Comparison of ENCODE assay signal across 9 mouse cellular contexts in the genomic region with DNA sequence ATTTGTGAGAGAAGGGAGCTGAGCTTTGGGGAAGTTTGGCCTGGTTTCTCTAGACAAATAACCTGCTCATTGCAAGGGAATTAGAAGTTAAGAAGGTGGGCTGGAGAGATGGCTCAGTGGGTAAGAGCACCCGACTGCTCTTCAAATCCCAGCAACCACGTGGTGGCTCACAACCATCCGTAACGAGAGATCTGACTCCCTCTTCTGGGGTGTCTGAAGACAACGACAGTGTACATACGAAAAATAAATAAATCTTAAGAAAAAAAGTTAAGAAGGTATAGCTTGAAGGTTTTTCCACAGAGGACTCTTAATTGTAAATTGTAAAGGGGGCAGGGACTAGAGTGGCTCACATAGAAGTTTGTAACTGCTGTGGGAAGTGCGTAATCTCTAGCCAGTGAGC. TPM values are rescaled to one million over a fixed set of nuclear protein-coding genes. Genes with fewer than 3 reads are reported as not detected.
DNase-seq lines count a peak whose midpoint lies in the region; ATAC-seq and TF ChIP-seq lines count a peak whose summit lies in the region.
"Had no signal": no experiment of that assay in that cellular context is flagged by ENCODE, and none has a peak within 500 bp of the region (broad histone marks: within the 10 kb centered on the region; RNA-seq: fewer than 3 reads in every experiment).

No protein-coding gene starts in this region.

- peaks cover 50% of the 10 kb centered on the region for H3K4me1 ChIP-seq in forebrain, embryonic 12.5 days
- peaks cover 38% of the 10 kb centered on the region for H3K4me1 ChIP-seq in forebrain, embryonic 16.5 days (replicated peaks; ENCODE audit: control insufficient read depth, insufficient read depth, low read length)
- peaks cover 32% of the 10 kb centered on the region for H3K4me1 ChIP-seq in lung, postnatal 0 days (ENCODE audit: insufficient read depth, low read depth, low read length)
- peaks cover 40% of the 10 kb centered on the region for H3K4me1 ChIP-seq in heart, embryonic 16.5 days (ENCODE audit: control insufficient read depth, insufficient read depth, low read length)
- peaks cover 19% of the 10 kb centered on the region for H3K4me1 ChIP-seq in small intestine, adult 2 months (ENCODE audit: control insufficient read depth, insufficient read depth, insufficient read length, low read length)

- H3K36me3 ChIP-seq in forebrain, embryonic 12.5 days (replicated peaks): peaks cover 13% of the 10 kb centered on the region
- peaks cover 3% of the 10 kb centered on the region for H3K36me3 ChIP-seq in forebrain, embryonic 16.5 days (ENCODE audit: control insufficient read depth, insufficient read depth)
- no peaks in the 10 kb centered on the region; the same call in 1 of the 2 replicates for H3K36me3 ChIP-seq in lung, postnatal 0 days (ENCODE audit: insufficient read depth, low read length)
- peaks cover 12% of the 10 kb centered on the region for H3K36me3 ChIP-seq in heart, embryonic 16.5 days (ENCODE audit: control insufficient read depth, insufficient read depth)
- peaks cover 14% of the 10 kb centered on the region for H3K36me3 ChIP-seq in small intestine, adult 2 months (ENCODE audit: control insufficient read depth, insufficient read depth, low read length)

- no peak for TF ChIP-seq POLR2A in small intestine, adult 2 months (IDR thresholded peaks at IDR 0.05; ENCODE audit: low read depth, low read length)

- 0 out of 2 replicates have a peak overlapping the region, but pooled peaks have one; percentile 1 for H3K9ac ChIP-seq in forebrain, embryonic 12.5 days
- H3K9ac ChIP-seq in forebrain, embryonic 16.5 days (replicated peaks; ENCODE audit: low read depth, low read length): no peak overlapping the region
- 0 out of 2 replicates have a peak overlapping the region, but pooled peaks have one; percentile 12 for H3K9ac ChIP-seq in lung, postnatal 0 days (replicated peaks; ENCODE audit: low read depth)
- peak overlapping the region; percentile 61; the same call in 1 of the 2 replicates for H3K9ac ChIP-seq in heart, embryonic 16.5 days (ENCODE audit: low read length)

- no peak for DNase-seq in lung, postnatal 0 days (ENCODE audit: low spot score)
- no peak for DNase-seq in lung, postnatal 14 days
- no peak for DNase-seq in right cerebral cortex, postnatal 25 days

- TF ChIP-seq EP300 in lung, postnatal 0 days (IDR thresholded peaks at IDR 0.05): no peak

- 29% methylated on average over 7 of the region's 7 CpGs for WGBS in forebrain, embryonic 12.5 days
- 23% methylated on average over 7 of the region's 7 CpGs for WGBS in forebrain, embryonic 16.5 days
- 24% methylated on average over 7 of the region's 7 CpGs for WGBS in lung, postnatal 0 days
- 35% methylated on average over 7 of the region's 7 CpGs for WGBS in heart, embryonic 16.5 days
- WGBS in small intestine, adult 2 months: 52% methylated on average over 7 of the region's 7 CpGs

- 0 out of 2 replicates have a peak overlapping the region, but pooled peaks have one; percentile 47 for H3K27ac ChIP-seq in forebrain, embryonic 12.5 days
- no peak overlapping the region for H3K27ac ChIP-seq in forebrain, embryonic 16.5 days (ENCODE audit: low read length)
- peak overlapping the region; percentile 100 for H3K27ac ChIP-seq in lung, postnatal 0 days (ENCODE audit: low read length)
- peak overlapping the region; percentile 100 for H3K27ac ChIP-seq in heart, embryonic 16.5 days (ENCODE audit: low read length)
- H3K27ac ChIP-seq in small intestine, adult 2 months (ENCODE audit: insufficient read depth, low read depth, low read length): peak overlapping the region; percentile 98

- no peak overlapping the region for H3K4me3 ChIP-seq in forebrain, embryonic 12.5 days (replicated peaks)
- H3K4me3 ChIP-seq in forebrain, embryonic 16.5 days (replicated peaks; ENCODE audit: low read length): no peak overlapping the region
- no peak overlapping the region for H3K4me3 ChIP-seq in lung, postnatal 0 days (ENCODE audit: low read depth, low read length)
- no peak overlapping the region for H3K4me3 ChIP-seq in heart, embryonic 16.5 days (ENCODE audit: low read length)
- no peak overlapping the region for H3K4me3 ChIP-seq in small intestine, adult 2 months (ENCODE audit: low read depth, low read length)

- no peak for ATAC-seq in forebrain, embryonic 12.5 days (ENCODE audit: low FRiP score)
- no peak for ATAC-seq in forebrain, embryonic 16.5 days
- ATAC-seq in lung, postnatal 0 days: no peak
- no peak for ATAC-seq in heart, embryonic 16.5 days (replicated peaks; ENCODE audit: extremely low read depth, insufficient read depth, low FRiP score)
- no peak for ATAC-seq in monocyte, adult 5-6 weeks (replicated peaks; ENCODE audit: insufficient number of reproducible peaks, low FRiP score, low TSS enrichment, poor library complexity, severe bottlenecking)

- 0 out of 2 replicates have a peak, but pooled peaks have one; percentile 11 for TF ChIP-seq CTCF in lung, postnatal 0 days (IDR thresholded peaks at IDR 0.05)
- TF ChIP-seq CTCF in small intestine, adult 2 months (IDR thresholded peaks at IDR 0.05; ENCODE audit: extremely low read depth, insufficient read length, insufficient replicate concordance, low read depth, low read length): no peak

- no peaks in the 10 kb centered on the region for H3K9me3 ChIP-seq in forebrain, embryonic 12.5 days
- H3K9me3 ChIP-seq in forebrain, embryonic 16.5 days (ENCODE audit: control insufficient read depth, low read length): no peaks in the 10 kb centered on the region
- H3K9me3 ChIP-seq in lung, postnatal 0 days (ENCODE audit: low read length): no peaks in the 10 kb centered on the region
- H3K9me3 ChIP-seq in heart, embryonic 16.5 days (replicated peaks; ENCODE audit: control insufficient read depth, low read length): no peaks in the 10 kb centered on the region

- H3K27me3 ChIP-seq in forebrain, embryonic 12.5 days: no peaks in the 10 kb centered on the region
- H3K27me3 ChIP-seq in forebrain, embryonic 16.5 days (replicated peaks; ENCODE audit: control insufficient read depth, insufficient read depth, low read length): no peaks in the 10 kb centered on the region
- H3K27me3 ChIP-seq in lung, postnatal 0 days (replicated peaks; ENCODE audit: insufficient read depth, low read length): no peaks in the 10 kb centered on the region
- no peaks in the 10 kb centered on the region for H3K27me3 ChIP-seq in heart, embryonic 16.5 days (ENCODE audit: control insufficient read depth, insufficient read depth, low read length)
- H3K27me3 ChIP-seq in small intestine, adult 2 months (ENCODE audit: control insufficient read depth, insufficient read depth, low read length): no peaks in the 10 kb centered on the region

- no peak overlapping the region for H3K4me2 ChIP-seq in forebrain, embryonic 12.5 days
- no peak overlapping the region; the same call in 1 of the 2 replicates for H3K4me2 ChIP-seq in forebrain, embryonic 16.5 days (ENCODE audit: low read length)
- peak overlapping the region; percentile 57 for H3K4me2 ChIP-seq in lung, postnatal 0 days (replicated peaks; ENCODE audit: low read depth, low read length)
- peak overlapping the region; percentile 62; the same call in 1 of the 2 replicates for H3K4me2 ChIP-seq in heart, embryonic 16.5 days (ENCODE audit: low read depth, low read length)

RNA-seq across cellular contexts. Expression of a gene that starts 1.9 kb away (rescaled TPM):
- 196 and 199 TPM in 2 replicates for polyA plus RNA-seq in forebrain, embryonic 12.5 days (2016; fragmentation: Nextera tagmentation; extraction: Ambion mirVana)
- polyA plus RNA-seq in forebrain, embryonic 16.5 days (2015; fragmentation: Nextera tagmentation; extraction: Ambion mirVana): 120 and 140 TPM in 2 replicates
- polyA plus RNA-seq in lung, postnatal 0 days (2015; fragmentation: Nextera tagmentation; extraction: Ambion mirVana): 139 and 145 TPM in 2 replicates
- 133 and 149 TPM in 2 replicates for polyA plus RNA-seq in heart, embryonic 16.5 days (2015; fragmentation: Nextera tagmentation; extraction: Ambion mirVana)
- 2.4 and 8.5 TPM in 2 replicates for polyA plus RNA-seq in small intestine, adult 2 months (2012; rRNA removed)
- total RNA-seq in monocyte, adult 5-6 weeks (2017): 342 to 380 TPM (median 364 TPM) in 3 replicates

RNA-seq across cellular contexts. Expression of a gene that starts 19.6 kb away (rescaled TPM):
- polyA plus RNA-seq in forebrain, embryonic 12.5 days (2016; fragmentation: Nextera tagmentation; extraction: Ambion mirVana): 0.32 and 0.36 TPM in 2 replicates
- 0.12 TPM in 1 of 2 replicates, not detected in the other for polyA plus RNA-seq in forebrain, embryonic 16.5 days (2015; fragmentation: Nextera tagmentation; extraction: Ambion mirVana)
- 1.9 and 2.2 TPM in 2 replicates for polyA plus RNA-seq in lung, postnatal 0 days (2015; fragmentation: Nextera tagmentation; extraction: Ambion mirVana)
- polyA plus RNA-seq in heart, embryonic 16.5 days (2015; fragmentation: Nextera tagmentation; extraction: Ambion mirVana): 0.71 and 0.80 TPM in 2 replicates
- 1.0 and 1.1 TPM in 2 replicates for polyA plus RNA-seq in small intestine, adult 2 months (2012; rRNA removed)
- 12.0 to 23.7 TPM (median 19.9 TPM) in 3 replicates for total RNA-seq in monocyte, adult 5-6 weeks (2017)
- polyA plus RNA-seq: C2C12 had no signal

RNA-seq across cellular contexts. Expression of a gene that starts 20.0 kb away (rescaled TPM):
- 411 and 417 TPM in 2 replicates for polyA plus RNA-seq in forebrain, embryonic 12.5 days (2016; fragmentation: Nextera tagmentation; extraction: Ambion mirVana)
- polyA plus RNA-seq in forebrain, embryonic 16.5 days (2015; fragmentation: Nextera tagmentation; extraction: Ambion mirVana): 253 and 294 TPM in 2 replicates
- 153 and 160 TPM in 2 replicates for polyA plus RNA-seq in lung, postnatal 0 days (2015; fragmentation: Nextera tagmentation; extraction: Ambion mirVana)
- polyA plus RNA-seq in heart, embryonic 16.5 days (2015; fragmentation: Nextera tagmentation; extraction: Ambion mirVana): 128 and 147 TPM in 2 replicates
- polyA plus RNA-seq in small intestine, adult 2 months (2012; rRNA removed): 29.5 and 48.2 TPM in 2 replicates
- total RNA-seq in monocyte, adult 5-6 weeks (2017): 233 to 426 TPM (median 303 TPM) in 3 replicates

RNA-seq across cellular contexts. Expression of a gene that starts 45.0 kb away (rescaled TPM):
- polyA plus RNA-seq in forebrain, embryonic 12.5 days (2016; fragmentation: Nextera tagmentation; extraction: Ambion mirVana): 38.1 and 45.0 TPM in 2 replicates
- 52.9 and 58.8 TPM in 2 replicates for polyA plus RNA-seq in forebrain, embryonic 16.5 days (2015; fragmentation: Nextera tagmentation; extraction: Ambion mirVana)
- polyA plus RNA-seq in lung, postnatal 0 days (2015; fragmentation: Nextera tagmentation; extraction: Ambion mirVana): 107 and 131 TPM in 2 replicates
- polyA plus RNA-seq in heart, embryonic 16.5 days (2015; fragmentation: Nextera tagmentation; extraction: Ambion mirVana): 50.7 and 52.8 TPM in 2 replicates
- polyA plus RNA-seq in small intestine, adult 2 months (2012; rRNA removed): 62.8 and 108 TPM in 2 replicates
- 180 to 259 TPM (median 226 TPM) in 3 replicates for total RNA-seq in monocyte, adult 5-6 weeks (2017)

Comparison
In these comparisons a context has a peak if more than half of its experiments do, and no peak if none do; other contexts are left out.
1. H3K4me2 ChIP-seq: peak in lung, postnatal 0 days (single experiment) and heart, embryonic 16.5 days (single experiment); none in forebrain, embryonic 12.5 days (single experiment) and forebrain, embryonic 16.5 days (single experiment).
2. RNA of a gene that starts 1.9 kb away (polyA plus RNA-seq): 196 to 199 TPM in forebrain, embryonic 12.5 days, 133 to 149 TPM in heart, embryonic 16.5 days, 139 to 145 TPM in lung, postnatal 0 days and 120 to 140 TPM in forebrain, embryonic 16.5 days; 2.4 to 8.5 TPM in small intestine, adult 2 months; every median in the first group is over 10 times any median in the second.